In genomic region chr12:45944464-45944863, GRCm38 (mm10) we compare ENCODE assay signal across 17 mouse cellular contexts.
DNase-seq lines count a peak whose midpoint lies in the region; ATAC-seq lines count a peak whose summit lies in the region.
"Had no signal": no experiment of that assay in that cellular context is flagged by ENCODE, and none has a peak within 500 bp of the region (broad histone marks: within the 10 kb centered on the region; RNA-seq: fewer than 3 reads in every experiment).

No protein-coding gene starts in this region.

- H3K4me2 ChIP-seq in midbrain, embryonic 11.5 days: no peak overlapping the region
- no peak overlapping the region for H3K4me2 ChIP-seq in midbrain, embryonic 16.5 days (ENCODE audit: low read length)
- H3K4me2 ChIP-seq: embryonic facial prominence, embryonic 12.5 days; forebrain, embryonic 13.5 days had no signal

- ATAC-seq in frontal cortex, adult (ENCODE audit: low TSS enrichment): peak; percentile 66
- ATAC-seq in midbrain, embryonic 11.5 days (ENCODE audit: low FRiP score): peak; percentile 54; the same call in 1 of the 2 replicates
- no peak for ATAC-seq in midbrain, embryonic 16.5 days
- ATAC-seq: forebrain, embryonic 13.5 days; forebrain, embryonic 16.5 days had no signal

- WGBS in midbrain, embryonic 11.5 days: 61% methylated on average over 2 of the region's 2 CpGs
- 34% methylated on average over 2 of the region's 2 CpGs for WGBS in midbrain, embryonic 16.5 days

- H3K27ac ChIP-seq in midbrain, embryonic 11.5 days (ENCODE audit: low read depth, low read length): no peak overlapping the region
- H3K27ac ChIP-seq in midbrain, embryonic 16.5 days (ENCODE audit: low read length): no peak overlapping the region
- H3K27ac ChIP-seq: embryonic facial prominence, embryonic 10.5 days; embryonic facial prominence, embryonic 12.5 days; forebrain, embryonic 13.5 days had no signal

- no peak for DNase-seq in frontal cortex, postnatal 25 days (ENCODE audit: low spot score in 2 of 2)
- peak; percentile 31 for DNase-seq in midbrain, embryonic 11.5 days (ENCODE audit: low spot score, missing footprints)
- DNase-seq in heart, adult 8-10 months (ENCODE audit: low spot score): no peak
- DNase-seq: adrenal gland, adult 2 months; adrenal gland, postnatal 10 days; adrenal gland, postnatal 25 days; cerebellum, adult 11-12 months; cerebellum, adult 2 months; cerebellum, adult 9-10 months; cerebellum, postnatal 10 days; cerebellum, postnatal 25 days had no signal

- no peaks in the 10 kb centered on the region for H3K9me3 ChIP-seq in midbrain, embryonic 11.5 days (ENCODE audit: control insufficient read depth, low read length)
- H3K9me3 ChIP-seq in midbrain, embryonic 16.5 days (replicated peaks; ENCODE audit: control insufficient read depth, low read length, poor library complexity, severe bottlenecking): no peaks in the 10 kb centered on the region
- H3K9me3 ChIP-seq: embryonic facial prominence, embryonic 10.5 days; embryonic facial prominence, embryonic 12.5 days; forebrain, embryonic 13.5 days had no signal

- no peak overlapping the region for H3K4me3 ChIP-seq in midbrain, embryonic 11.5 days (ENCODE audit: low read depth, low read length)
- H3K4me3 ChIP-seq in midbrain, embryonic 16.5 days (ENCODE audit: low read depth, low read length): no peak overlapping the region
- H3K4me3 ChIP-seq: embryonic facial prominence, embryonic 10.5 days; embryonic facial prominence, embryonic 12.5 days; forebrain, embryonic 13.5 days had no signal

- H3K36me3 ChIP-seq in midbrain, embryonic 11.5 days (ENCODE audit: control insufficient read depth, insufficient read depth, low read length): no peaks in the 10 kb centered on the region
- H3K36me3 ChIP-seq in midbrain, embryonic 16.5 days (ENCODE audit: control insufficient read depth, insufficient read depth, low read length): no peaks in the 10 kb centered on the region
- H3K36me3 ChIP-seq: embryonic facial prominence, embryonic 10.5 days; embryonic facial prominence, embryonic 12.5 days had no signal

- no peak overlapping the region for H3K9ac ChIP-seq in midbrain, embryonic 11.5 days (ENCODE audit: low read length)
- no peak overlapping the region for H3K9ac ChIP-seq in midbrain, embryonic 16.5 days (ENCODE audit: low read depth, low read length)
- H3K9ac ChIP-seq: embryonic facial prominence, embryonic 12.5 days; forebrain, embryonic 13.5 days had no signal

- no peaks in the 10 kb centered on the region for H3K4me1 ChIP-seq in midbrain, embryonic 11.5 days (ENCODE audit: control insufficient read depth, insufficient read depth, low read length)
- H3K4me1 ChIP-seq in midbrain, embryonic 16.5 days (ENCODE audit: control insufficient read depth, insufficient read depth, low read length): no peaks in the 10 kb centered on the region
- H3K4me1 ChIP-seq: embryonic facial prominence, embryonic 10.5 days; embryonic facial prominence, embryonic 12.5 days; forebrain, embryonic 13.5 days had no signal

- H3K27me3 ChIP-seq in midbrain, embryonic 11.5 days (ENCODE audit: control insufficient read depth, insufficient read depth, low read length): no peaks in the 10 kb centered on the region
- no peaks in the 10 kb centered on the region for H3K27me3 ChIP-seq in midbrain, embryonic 16.5 days (ENCODE audit: control insufficient read depth, insufficient read depth, low read depth, low read length)
- H3K27me3 ChIP-seq: embryonic facial prominence, embryonic 12.5 days; forebrain, embryonic 13.5 days had no signal
